Mouse (Mus musculus) spleen, postnatal 4 days (tissue): Measurements from ENCODE around the gene Rnpep.

Experiments used
- DNase-seq, 2 experiments: peaks; one replicate each; pipeline ENCODE4 v3.0.0; 2022; ENCODE audit warnings: low spot score in 2 of 2

Gene Rnpep

DNA sequence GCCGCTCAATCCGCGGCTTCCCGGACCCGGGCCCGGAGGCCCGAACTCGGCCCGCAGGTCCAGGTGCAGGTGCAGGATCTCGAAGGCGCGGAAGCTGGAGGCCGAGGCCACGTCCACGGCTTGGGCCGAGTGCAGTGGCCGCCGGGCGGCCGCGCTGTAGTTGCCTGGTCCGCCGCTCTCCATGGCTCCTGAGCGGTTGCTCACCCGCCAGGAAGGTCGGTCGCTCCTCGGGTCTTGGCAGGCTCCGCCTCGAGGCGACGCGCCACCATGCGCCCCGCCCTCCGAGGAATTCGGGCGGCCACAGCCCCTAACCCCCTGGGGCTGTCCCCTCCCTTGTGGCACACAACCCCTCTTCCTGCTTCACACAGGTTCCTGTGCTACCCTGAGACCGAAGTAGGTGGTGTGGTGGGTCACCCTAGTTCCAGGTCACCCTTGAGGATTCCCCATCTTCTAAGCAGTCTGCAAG lies at the start of gene Rnpep:
TSS of gene Rnpep (minus strand) at position 259 of the 466 bp plus-strand sequence.
- DNase-seq: peak; percentile 51 to 77

- no peak for DNase-seq
Observed at GRCm38 (mm10) chr1:135330578-135330977, 46.7 kb upstream of the Rnpep start.

DNA sequence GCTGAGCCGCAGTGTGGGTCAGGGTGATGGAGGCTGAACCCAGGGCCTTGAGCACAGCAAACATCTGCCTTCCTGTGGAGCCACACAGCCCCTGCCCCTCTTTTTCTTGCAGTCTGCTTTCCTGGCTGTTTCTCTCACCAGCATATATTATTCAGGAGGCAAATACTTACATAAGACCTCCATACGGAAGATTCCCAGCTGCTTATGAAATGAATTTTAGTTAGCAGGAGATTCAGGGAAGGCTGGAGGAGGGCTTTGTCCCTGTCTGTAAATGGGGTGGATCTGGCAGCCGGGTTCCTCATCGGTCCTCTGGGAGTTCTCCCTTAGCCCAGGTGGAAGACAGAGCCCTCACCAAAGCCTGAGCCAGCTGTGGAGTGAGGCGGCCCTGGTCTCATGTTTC lies 44.5 kb upstream of the Rnpep start:
- no peak for DNase-seq

DNA sequence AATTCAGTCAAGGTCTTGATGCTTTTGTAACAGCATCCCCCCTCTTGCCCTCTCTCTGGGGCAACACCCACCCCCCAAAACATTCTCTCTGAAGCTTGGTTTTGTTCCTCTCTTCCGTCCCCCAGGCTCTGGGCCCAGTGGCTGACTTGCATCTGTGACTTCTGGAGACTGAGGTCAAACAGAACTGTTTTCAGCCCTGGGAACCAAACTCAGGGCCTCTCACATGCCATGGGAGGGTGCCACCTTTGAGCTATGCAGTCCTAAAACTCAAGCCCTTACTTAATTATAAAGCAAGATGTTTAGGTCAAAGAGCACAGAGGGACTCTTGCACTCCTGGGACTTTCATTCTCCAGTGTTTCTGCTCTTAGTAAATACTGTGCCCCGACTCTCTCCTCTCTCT lies 42.0 kb upstream of the Rnpep start:
- no peak for DNase-seq

DNA sequence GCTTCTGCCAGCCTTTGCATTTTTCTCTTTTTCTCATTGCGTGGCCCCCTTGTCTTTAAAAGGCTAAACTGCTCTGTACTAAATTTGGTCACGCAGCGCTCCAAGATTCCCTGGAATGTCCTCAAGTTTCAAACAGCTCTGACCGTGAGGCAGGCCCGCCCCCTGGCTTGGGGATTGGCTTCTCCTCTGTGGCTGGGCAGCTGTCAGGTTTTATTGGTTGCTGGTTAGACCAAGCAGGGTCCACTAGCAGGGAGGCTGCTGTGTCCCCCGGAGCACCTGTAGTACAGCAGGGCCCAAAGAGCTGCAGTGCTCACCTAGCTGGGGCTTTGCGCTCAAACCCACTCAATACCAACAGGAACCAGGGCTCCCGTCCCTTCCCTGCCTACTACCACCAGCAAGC lies 40.7 kb upstream of the Rnpep start, which contains the start of gene Lmod1:
TSS of gene Lmod1 (plus strand) at position 237 of the 400 bp plus-strand sequence.
- no peak for DNase-seq

- no peak for DNase-seq
Observed at GRCm38 (mm10) chr1:135323367-135323901, 39.5 kb upstream of the Rnpep start.

- peak; percentile 88 to 94 for DNase-seq
Observed at GRCm38 (mm10) chr1:135313284-135314031, 29.6 kb upstream of the Rnpep start, which contains the start of gene Timm17a. Gene Timm17a (minus strand): TSS chr1:135313778.

GRCm38 (mm10) chr1:135312201-135312600 lies 28.3 kb upstream of the Rnpep start:
- no peak for DNase-seq

DNA sequence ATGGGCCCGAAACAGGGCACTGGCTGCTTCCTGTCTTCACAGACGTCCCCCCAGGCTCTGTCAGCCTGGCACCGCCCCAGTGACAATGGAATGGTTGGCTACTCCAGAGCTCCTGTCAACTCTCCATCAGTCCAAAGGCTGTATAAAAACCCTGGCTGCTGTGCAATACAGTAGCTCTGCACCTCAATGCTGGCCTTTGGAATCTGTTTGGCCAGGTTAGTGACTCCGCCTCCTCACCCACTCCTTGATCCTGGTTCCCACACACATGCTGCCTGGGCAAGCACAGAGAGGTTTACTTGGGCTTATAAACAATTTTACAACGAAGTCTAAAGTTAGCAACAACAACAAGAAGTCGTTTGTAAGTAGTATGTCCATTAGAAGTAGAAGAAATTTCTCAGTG lies 27.5 kb upstream of the Rnpep start:
- no peak for DNase-seq

DNA sequence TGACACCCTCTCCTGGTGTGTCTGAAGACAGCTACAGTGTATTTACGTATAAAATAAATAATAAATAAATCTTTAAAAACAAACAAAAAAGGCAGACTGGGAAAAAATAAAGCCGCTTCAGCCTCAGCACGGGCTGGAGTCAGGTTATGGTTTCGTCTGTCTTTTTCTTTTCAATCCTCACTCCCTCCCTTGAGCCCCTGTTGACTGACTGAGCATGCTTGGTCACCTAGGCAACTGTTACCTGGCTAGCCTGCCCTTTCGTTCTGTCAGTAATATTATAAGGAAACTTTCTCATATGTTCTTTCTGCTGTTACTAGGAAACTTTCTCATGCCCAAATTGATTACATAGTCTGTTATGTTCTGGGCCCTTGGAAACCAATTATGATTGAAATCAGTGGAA lies 7.0 kb upstream of the Rnpep start:
- no peak for DNase-seq

DNA sequence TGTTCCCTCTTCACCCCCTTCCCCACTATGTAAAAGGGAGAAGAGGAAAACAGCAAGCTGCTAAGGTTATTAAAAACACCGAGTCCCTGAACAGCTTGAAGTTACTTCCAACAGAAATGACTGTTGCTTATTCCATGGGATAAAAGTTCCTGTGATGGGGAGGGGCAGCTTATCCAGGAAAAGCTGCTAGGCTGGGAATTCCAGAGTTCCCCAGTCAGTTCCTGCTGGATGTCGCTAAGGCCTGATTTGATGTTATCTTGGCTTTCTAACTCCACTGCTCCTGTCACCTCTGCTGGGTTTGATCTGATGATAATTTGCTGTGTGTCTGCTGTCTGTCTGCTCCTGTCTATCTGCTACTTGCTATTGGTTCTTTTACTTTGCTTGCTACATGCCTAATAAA lies 2.4 kb upstream of the Rnpep start:
- DNase-seq: no peak

DNA sequence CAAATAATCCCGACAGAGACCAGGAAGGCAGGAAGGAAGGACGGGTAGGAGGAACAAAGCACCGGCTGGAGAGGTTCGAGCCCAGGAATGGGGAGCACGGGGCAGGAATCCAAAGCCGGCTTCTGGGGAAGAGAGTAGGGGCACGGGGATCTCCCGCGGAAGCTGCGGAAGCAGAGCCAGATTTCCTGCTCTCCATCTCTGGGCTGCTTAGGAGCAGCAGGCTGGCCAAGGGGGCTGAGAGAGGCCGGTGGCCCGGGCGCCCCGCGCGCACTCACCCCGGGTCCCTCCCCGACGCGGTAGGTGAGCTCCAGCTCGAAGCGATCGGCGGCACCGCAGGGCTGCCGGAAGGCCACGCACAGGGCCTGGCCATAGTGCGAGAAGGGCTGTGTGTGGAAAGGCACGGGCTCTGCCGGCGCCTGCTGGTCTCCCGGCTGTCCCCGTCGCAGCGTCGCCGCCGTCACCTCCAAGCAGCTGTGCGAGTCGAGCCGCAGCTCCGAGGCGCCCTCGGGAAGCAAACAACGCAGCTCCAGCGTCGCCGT lies 528 bp downstream of the Rnpep start:
- DNase-seq: peak in 1 of 2 experiments; percentile 19

DNA sequence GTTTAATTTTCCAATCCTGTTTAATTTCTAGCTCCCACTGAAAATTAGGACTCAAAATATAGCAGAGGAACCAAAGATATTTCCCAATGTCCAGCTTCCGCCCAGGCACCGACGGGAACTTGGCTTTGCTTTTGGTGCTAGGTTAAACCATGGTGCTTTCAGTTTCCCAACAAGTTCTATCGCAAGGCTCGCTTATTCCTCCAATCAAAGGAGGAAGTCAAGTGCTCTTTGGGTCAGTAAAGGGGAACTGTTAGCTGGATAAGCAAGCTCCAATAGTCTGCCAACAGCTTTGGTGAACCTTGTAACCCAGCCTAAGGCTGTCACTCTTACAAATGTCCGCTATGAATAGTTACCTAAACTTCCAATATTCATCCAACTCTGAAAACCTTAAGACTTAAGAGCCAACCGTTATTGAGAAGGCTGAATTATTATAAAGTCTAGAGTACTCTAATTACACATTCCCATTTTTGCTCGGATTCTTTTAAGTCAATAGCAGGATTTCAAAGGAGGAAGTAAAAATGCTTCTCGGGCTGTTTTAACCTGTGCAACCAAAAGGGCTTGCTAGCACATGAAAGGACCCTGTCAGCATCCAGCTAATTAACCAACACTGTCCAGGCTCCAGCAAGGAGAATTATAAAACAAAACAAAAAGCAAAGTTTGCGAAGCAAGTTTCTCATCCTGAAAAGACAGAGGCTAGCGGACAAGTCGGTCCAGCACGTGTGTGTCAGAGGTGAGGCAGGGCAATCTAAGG lies 1.2 kb downstream of the Rnpep start:
- DNase-seq: peak in 1 of 2 experiments; percentile 26

DNA sequence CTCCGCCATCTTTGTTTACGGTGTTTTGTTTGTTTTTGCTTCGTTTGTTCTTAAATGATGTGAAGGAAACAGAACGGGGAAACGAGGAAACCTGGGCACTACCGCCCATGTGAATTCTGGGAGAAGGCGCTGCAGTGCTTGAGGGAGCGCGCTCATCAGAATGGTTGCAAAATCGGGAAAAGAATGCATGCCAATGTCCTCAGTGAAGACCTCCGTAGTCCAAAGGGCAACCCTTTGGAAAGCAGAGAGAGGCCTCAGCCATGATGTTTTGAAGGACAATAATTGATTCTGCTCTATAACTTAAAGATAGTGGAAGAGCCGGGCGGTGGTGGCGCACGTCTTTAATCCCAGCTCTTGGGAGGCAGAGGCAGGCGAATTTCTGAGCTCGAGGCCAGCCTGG lies 2.0 kb downstream of the Rnpep start:
- DNase-seq: no peak

GRCm38 (mm10) chr1:135280646-135281045 lies 3.2 kb downstream of the Rnpep start:
- no peak for DNase-seq

DNA sequence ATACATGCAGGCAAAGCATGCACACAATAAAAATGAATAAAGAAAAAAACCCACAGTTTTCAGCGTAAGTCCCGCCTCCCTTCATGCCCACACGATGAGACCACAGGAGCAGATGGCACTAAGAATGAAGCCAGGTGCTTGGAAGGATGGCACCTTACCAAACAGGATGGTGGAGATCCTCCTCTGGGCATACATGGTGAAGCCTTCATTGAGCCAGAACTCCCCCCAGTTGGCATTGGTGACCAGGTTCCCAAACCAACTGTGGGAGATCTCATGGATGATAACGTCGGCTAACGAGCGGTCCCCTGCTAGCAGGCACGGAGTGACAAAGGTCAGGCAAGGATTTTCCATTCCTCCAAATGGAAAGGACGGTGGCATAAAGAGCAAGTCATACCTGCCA lies 12.5 kb downstream of the Rnpep start:
- no peak for DNase-seq

- DNase-seq: no peak
Observed at GRCm38 (mm10) chr1:135267663-135268446, 16.0 kb downstream of the Rnpep start.

GRCm38 (mm10) chr1:135265834-135266233 lies 18.1 kb downstream of the Rnpep start:
- DNase-seq: no peak

- no peak for DNase-seq
Observed at GRCm38 (mm10) chr1:135263316-135263715, 20.6 kb downstream of the Rnpep start.

DNA sequence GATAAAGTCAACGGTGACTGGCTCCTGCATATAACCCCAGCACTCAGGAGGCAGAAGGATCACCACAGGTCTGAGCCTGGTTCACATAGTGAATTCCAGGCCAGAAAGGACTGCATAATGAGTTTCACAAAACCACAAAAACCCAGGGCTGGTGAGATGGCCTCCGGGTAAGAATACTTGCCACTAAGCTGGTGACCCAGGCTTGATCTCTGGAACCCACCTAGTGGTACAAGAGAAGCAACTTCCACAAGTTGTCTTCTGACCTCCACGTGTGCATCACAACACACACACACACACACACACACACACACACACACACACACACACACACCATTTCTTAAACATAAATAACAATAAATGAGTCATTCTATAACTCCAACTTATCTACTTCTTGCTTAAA lies 21.6 kb downstream of the Rnpep start:
- no peak for DNase-seq

DNA sequence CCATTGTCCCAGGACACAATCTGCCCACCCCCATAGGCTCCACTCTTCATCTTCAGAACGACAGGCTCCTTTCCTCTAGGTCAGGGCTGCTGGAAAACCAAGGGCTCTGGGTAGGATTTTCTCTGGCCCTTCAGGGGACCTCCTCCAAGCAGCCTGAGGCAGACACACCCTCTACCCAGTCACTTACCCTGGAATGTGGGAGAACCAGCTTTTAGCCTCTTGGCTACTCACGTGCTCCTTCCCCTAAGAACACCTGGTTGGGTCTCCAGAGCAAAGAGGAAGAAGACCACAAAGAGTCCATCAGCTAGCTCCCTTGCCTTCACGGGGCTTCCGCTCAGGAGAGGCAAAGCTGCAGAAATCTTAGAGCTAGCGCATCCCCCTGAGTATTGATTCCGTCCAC lies 23.0 kb downstream of the Rnpep start:
- DNase-seq: no peak

GRCm38 (mm10) chr1:135259128-135259436 lies 24.8 kb downstream of the Rnpep start:
- DNase-seq: peak; percentile 73 to 88
